Mouse (Mus musculus): ENCODE data around the gene Itgb4.

Itgb4 gene

DNA sequence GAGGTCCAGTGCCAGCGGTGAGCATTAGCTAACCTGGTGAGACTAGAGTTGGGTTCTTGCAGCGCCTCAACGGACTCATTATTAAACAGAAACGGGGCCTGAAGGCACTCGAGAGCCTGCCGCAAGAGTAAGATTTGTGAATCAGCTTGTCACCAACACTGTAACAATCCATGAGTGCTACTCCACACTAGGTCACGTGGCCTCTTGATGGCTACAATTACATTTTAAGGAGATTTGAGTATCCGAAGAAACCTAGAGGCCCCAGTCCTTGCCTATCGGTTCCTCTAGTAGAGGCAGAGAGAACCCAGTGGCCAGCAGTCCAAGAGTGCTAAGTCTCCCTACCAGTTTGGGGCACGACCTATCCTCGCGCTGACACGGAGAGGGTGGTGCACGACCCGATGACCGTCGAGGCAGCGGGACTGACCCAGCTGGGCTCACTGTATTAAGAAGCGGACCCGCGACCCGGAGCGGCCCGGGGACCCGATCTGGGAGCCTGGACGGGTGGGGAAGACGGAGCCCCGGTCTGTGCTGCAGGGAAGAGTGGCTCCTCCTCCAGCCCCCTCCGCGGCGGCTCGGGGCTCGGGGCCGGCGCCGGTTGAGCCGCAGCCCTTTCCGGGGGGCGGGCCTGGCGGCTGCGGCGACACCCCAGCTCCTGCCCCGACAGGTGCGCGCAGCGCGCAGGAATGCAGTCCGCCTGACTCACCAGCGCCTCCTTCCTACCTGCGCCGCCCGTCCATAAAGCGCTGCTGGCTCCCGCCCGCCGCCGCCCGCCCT lies at the start of gene Itgb4:
Gene Itgb4, plus strand, starts transcription at position 401 of the 774 bp plus-strand sequence.
- DNase-seq (ENCODE audit: low spot score): peak; percentile 70

- no peak for DNase-seq (ENCODE audit: low spot score)
Measured at GRCm38 (mm10) chr11:115929031-115929430, 45.5 kb upstream of the Itgb4 start.

- DNase-seq (ENCODE audit: low spot score): no peak
Measured at GRCm38 (mm10) chr11:115929818-115930217, 44.7 kb upstream of the Itgb4 start.

GRCm38 (mm10) chr11:115931235-115931634 lies 43.3 kb upstream of the Itgb4 start:
- DNase-seq (ENCODE audit: low spot score): no peak

- peak; percentile 96 for DNase-seq (ENCODE audit: low spot score)
Measured at GRCm38 (mm10) chr11:115933108-115933746, 41.3 kb upstream of the Itgb4 start, which contains the start of the genes Sap30bp and Recql5. Gene Sap30bp, plus strand, starts transcription at chr11:115933282. Gene Recql5, minus strand, starts transcription at chr11:115933477.

DNA sequence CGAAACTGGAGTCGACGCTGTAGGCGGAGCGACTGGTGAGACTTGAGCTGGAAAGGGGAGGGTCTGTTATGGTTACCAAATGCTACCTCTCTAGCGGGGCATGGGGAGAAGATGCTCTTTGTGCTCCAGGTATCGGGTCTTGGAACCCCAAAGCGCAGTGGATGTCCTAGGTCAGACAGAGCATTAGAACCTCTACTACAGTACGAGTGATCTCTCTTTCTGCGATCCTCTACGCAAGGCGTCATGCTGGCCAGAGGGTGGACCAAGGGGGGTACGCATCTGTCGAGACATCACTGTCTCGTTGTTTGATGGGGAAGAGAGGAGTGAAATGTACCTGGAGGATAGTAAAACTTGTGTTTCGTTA lies 40.8 kb upstream of the Itgb4 start:
- DNase-seq (ENCODE audit: low spot score): no peak

GRCm38 (mm10) chr11:115939690-115940329 lies 34.7 kb upstream of the Itgb4 start:
- peak; percentile 53 for DNase-seq (ENCODE audit: low spot score)

DNA sequence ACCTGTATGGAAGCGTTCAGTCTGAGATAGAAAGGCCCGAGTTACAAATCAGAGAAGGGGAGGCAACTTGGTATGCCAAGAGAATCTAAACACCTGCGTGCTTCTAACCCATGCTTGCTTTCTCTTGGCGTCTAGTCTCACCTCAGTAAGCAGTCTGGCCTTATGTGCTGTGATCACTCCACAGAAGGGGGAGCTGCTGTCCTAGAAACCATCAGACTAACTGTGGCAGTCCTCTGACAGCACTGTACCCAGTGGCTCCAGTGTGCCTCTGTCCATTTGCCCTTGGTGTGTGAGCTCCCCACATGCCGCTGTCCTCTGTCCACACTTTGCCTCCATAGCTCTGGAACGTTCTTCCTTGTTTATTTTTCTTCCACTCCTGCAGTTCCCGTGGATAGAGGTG lies 32.5 kb upstream of the Itgb4 start:
- no peak for DNase-seq (ENCODE audit: low spot score)

- DNase-seq (ENCODE audit: low spot score): no peak
Measured at GRCm38 (mm10) chr11:115945247-115945646, 29.3 kb upstream of the Itgb4 start.

- no peak for DNase-seq (ENCODE audit: low spot score)
Measured at GRCm38 (mm10) chr11:115946221-115946828, 28.2 kb upstream of the Itgb4 start.

GRCm38 (mm10) chr11:115948316-115948715 lies 26.2 kb upstream of the Itgb4 start:
- DNase-seq (ENCODE audit: low spot score): no peak

DNA sequence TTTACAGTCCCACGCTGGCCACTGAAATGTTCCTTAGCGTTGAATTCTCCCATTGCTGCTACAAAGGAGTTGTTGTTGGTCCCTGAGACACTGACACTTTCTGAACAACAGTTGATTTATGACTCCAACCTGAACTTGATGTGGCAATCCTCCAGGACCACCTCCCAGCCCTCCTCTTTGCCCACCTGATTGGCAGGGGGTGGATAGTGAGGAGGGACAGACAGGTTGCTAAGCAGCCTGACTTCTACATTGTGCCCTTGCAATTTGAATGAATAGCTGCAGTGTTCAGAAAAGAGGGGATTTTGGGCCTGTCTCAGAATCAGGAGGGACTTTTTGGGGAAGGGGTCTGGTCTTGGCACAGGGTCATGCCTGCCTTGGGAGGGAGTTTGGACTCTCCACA lies 23.8 kb upstream of the Itgb4 start:
- no peak for DNase-seq (ENCODE audit: low spot score)

GRCm38 (mm10) chr11:115954712-115955111 lies 19.8 kb upstream of the Itgb4 start:
- DNase-seq (ENCODE audit: low spot score): no peak

DNA sequence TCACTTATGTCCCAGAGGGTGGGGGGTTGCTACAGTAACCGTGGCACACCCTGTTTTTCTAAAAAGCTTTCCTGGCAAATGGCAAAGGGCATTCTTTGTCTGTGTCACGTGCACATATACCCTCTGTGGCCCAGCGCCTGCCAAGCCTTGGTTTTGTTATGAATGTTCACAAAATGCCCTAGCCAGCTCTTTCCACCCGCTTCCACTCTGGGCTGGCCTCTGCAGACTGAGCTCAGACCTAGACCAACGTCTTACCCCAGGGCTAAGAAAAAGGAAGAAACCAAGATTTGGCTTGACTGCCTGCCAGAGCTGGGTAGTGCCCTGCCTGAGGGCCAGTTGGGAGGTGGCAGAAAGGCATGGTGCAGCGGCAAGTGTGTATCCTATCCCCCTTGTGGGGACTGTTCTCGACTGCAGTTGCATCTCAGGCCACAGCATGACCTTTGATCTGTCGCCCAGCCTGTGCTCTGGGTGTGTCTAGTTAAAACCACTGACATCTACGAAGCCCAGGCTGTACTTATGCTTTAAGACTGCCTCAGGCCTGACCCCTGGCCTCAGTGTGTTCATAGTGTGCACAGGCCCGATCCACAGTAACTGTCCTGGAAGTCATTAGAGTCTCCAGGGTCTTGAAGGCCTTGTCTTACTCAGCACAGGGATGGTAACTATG lies 19.2 kb upstream of the Itgb4 start:
- peak; percentile 85 for DNase-seq (ENCODE audit: low spot score)

- DNase-seq (ENCODE audit: low spot score): no peak
Measured at GRCm38 (mm10) chr11:115956453-115956852, 18.1 kb upstream of the Itgb4 start.

GRCm38 (mm10) chr11:115957971-115958370 lies 16.5 kb upstream of the Itgb4 start:
- no peak for DNase-seq (ENCODE audit: low spot score)

DNA sequence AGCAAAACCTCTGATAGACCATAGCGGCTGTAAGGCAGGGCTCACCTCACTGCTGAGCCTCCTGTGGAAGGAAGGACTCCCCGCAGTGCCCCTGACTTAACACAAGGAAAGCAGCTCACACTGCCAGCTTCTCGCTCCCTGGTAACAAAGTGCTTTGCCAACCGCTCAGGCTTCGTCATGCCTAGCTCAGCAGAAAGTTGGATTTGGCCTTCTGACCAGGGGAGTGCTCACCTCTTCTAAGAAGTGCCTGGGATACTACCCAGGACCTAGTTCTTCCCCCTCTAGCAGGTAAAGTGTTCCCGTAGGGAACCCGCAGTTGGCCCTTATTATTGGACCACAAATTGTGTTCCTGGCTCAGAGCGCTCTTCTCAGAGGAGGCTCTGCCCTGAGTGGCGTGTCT lies 15.5 kb upstream of the Itgb4 start:
- no peak for DNase-seq (ENCODE audit: low spot score)

GRCm38 (mm10) chr11:115962651-115963412 lies 11.7 kb upstream of the Itgb4 start:
- DNase-seq (ENCODE audit: low spot score): no peak

DNA sequence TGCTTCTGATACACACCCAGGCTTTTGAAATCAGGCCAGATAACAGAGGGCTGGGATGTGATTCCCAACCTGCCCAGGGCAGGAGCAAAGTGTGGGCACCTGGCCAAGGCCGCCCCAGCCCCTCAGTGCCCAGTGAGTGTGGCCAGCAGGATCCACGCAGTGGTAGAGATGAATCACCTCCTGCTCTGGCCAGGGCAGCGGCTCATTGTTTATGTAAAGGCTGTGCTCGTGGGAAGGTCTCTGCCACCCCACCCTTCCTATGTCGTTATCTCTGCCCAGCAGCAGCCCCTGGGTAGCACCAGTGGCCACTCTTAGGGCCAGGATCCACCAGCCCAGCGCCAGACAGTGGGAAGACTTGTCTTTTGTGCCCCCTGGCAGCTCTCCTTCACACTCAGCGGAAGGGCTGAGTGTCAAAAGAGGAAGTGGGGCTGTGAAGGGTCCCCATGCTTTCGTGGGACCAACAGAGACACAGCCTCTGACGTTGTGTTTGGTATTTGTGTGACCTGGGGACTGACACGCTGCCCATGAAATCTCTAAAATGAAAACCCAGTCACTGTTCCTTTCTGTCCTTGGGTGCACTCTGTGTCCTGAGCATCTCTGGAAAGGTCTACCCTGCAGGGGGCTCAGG lies 9.4 kb upstream of the Itgb4 start:
- DNase-seq (ENCODE audit: low spot score): no peak

GRCm38 (mm10) chr11:115968731-115969405 lies 5.6 kb upstream of the Itgb4 start:
- no peak for DNase-seq (ENCODE audit: low spot score)
